Mouse (Mus musculus) ovary, adult 18-20 months (tissue): ENCODE data around the gene Olfr624.
"Not testable (repeated sequence)": the region's sequence is repeated elsewhere in the genome, so short reads cannot be mapped to it uniquely, and the experiment has no call there.

ENCODE experiments used
- DNase-seq: peaks from one replicate; pipeline ENCODE4 v3.0.0; 2022; ENCODE audit warnings: low spot score, mixed read lengths

Gene Olfr624

GRCm38 (mm10) chr7:103671091-103671490, at the start of gene Olfr624:
TSS of gene Olfr624 (minus strand) at chr7:103671191.
- no peak for DNase-seq

- not testable (repeated sequence) for DNase-seq
Observed at GRCm38 (mm10) chr7:103716398-103716797, 45.4 kb upstream of the Olfr624 start.

GRCm38 (mm10) chr7:103714371-103714770, 43.4 kb upstream of the Olfr624 start, which contains the start of gene Olfr243:
TSS of gene Olfr243 (plus strand) at chr7:103714671.
- DNase-seq = no peak

GRCm38 (mm10) chr7:103712024-103712423, 41.0 kb upstream of the Olfr624 start:
- no peak for DNase-seq

- no peak for DNase-seq
Observed at GRCm38 (mm10) chr7:103699469-103699868, 28.5 kb upstream of the Olfr624 start.

GRCm38 (mm10) chr7:103682420-103682819, 11.4 kb upstream of the Olfr624 start, which contains the start of gene Olfr625-ps1:
TSS of gene Olfr625-ps1 (plus strand) at chr7:103682720.
- no peak for DNase-seq

GRCm38 (mm10) chr7:103663598-103663997, 7.4 kb downstream of the Olfr624 start, which contains the start of gene Olfr623:
TSS of gene Olfr623 (minus strand) at chr7:103663698.
- DNase-seq = no peak

GRCm38 (mm10) chr7:103644070-103644469, 26.9 kb downstream of the Olfr624 start:
- no peak for DNase-seq

GRCm38 (mm10) chr7:103642602-103643001, 28.4 kb downstream of the Olfr624 start, which contains the start of gene Olfr622:
TSS of gene Olfr622 (minus strand) at chr7:103642702.
- DNase-seq = no peak

GRCm38 (mm10) chr7:103636795-103637194, 34.2 kb downstream of the Olfr624 start:
- DNase-seq = no peak
